Comparison of ENCODE assay signal across 8 mouse cellular contexts in the genomic region with DNA sequence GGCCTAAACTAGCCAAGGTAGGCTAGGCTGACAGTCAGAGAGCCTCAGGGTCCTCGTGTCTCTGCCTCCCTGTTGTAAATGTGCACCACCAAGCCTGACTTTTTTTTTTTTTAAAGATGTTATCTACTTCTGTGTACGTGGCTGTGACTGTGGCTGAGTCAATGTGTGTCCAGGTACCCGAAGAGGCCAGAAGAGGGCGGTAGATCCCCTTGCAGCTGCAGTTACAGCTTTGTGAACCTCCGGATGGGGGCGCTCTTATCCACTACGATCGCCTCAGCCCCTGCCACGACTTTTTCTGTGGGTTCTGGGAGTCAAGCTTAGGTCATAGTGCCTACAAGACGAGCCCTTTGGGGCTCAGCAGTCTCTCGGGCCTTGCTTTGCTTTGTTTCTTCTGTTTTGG. TPM values are rescaled to one million over a fixed set of nuclear protein-coding genes. Genes with fewer than 3 reads are reported as not detected.
A peak's percentile ranks its signal among the peaks of the same experiment; 100 is the strongest.
DNase-seq lines count a peak whose midpoint lies in the region; ATAC-seq lines count a peak whose summit lies in the region.

No protein-coding gene starts in this region.

- peak; percentile 99 for ATAC-seq in common myeloid progenitor, adult 5-6 weeks (replicated peaks; ENCODE audit: low read depth, poor library complexity, severe bottlenecking)

- DNase-seq in embryo, embryonic 10 days (ENCODE audit: low spot score), result peak; percentile 17
- DNase-seq in embryo, embryonic 9.5 days (ENCODE audit: extremely low spot score), result no peak
- DNase-seq in ovary, postnatal 36 days (ENCODE audit: low spot score), result peak; percentile 10
- DNase-seq in ovary, adult 18-20 months (ENCODE audit: low spot score), result no peak
- DNase-seq in kidney, postnatal 25 days, result peak; percentile 58 to 65
- DNase-seq in natural killer cell, adult 2 months (ENCODE audit: low spot score in 2 of 2), result peak; percentile 78 to 83
- no peak for DNase-seq in adipocyte (ENCODE audit: low spot score)

RNA-seq across cellular contexts. Expression of a gene that starts 10.3 kb away (rescaled TPM):
- not detected in 2 replicates for total RNA-seq in common myeloid progenitor, adult 5-6 weeks (2017)

RNA-seq across cellular contexts. Expression of a gene that starts 43.5 kb away (rescaled TPM):
- total RNA-seq in common myeloid progenitor, adult 5-6 weeks (2017), result 27.7 and 34.3 TPM in 2 replicates

RNA-seq across cellular contexts. Expression of a gene that starts 52.7 kb away (rescaled TPM):
- total RNA-seq in common myeloid progenitor, adult 5-6 weeks (2017), result 0.82 TPM in 1 of 2 replicates, not detected in the other

Comparison
In these comparisons a context has a peak if more than half of its experiments do, and no peak if none do; other contexts are left out.
1. DNase-seq: peak in embryo, embryonic 10 days (single experiment), ovary, postnatal 36 days (single experiment), kidney, postnatal 25 days (2 of 2) and natural killer cell, adult 2 months (2 of 2); none in embryo, embryonic 9.5 days (single experiment), ovary, adult 18-20 months (single experiment) and adipocyte (single experiment).